Mouse (Mus musculus) midbrain, embryonic 13.5 days (tissue): ENCODE measurements at regions not wholly inside any gene's neighbourhood (a gene's known extent, or its start where the extent isn't known, plus 50 kb on each side); places are given as distances from the start of the nearest gene placed in this dataset.

Source experiments
- ATAC-seq: fragments of 200-750 bp; cut with Nextera tagmentation; 2 replicates; pipeline ENCODE4 v1.8.0; 2017; ENCODE audit warnings: mild to moderate bottlenecking, moderate TSS enrichment, moderate library complexity
- H3K27ac ChIP-seq: fragments of 300-500 bp; sonication (generic); 2 replicates; pipeline ENCODE4 v1.5.1; 2015; ENCODE audit warnings: inconsistent platforms, mild to moderate bottlenecking, moderate library complexity
- H3K27me3 ChIP-seq: fragments of 300-500 bp; sonication (generic); 2 replicates; pipeline ENCODE4 v1.6.1; 2015; ENCODE audit warnings: mild to moderate bottlenecking, inconsistent platforms
- H3K36me3 ChIP-seq: fragments of 300-500 bp; sonication (generic); 2 replicates; pipeline ENCODE4 v1.6.1; 2015; ENCODE audit warnings: mild to moderate bottlenecking, inconsistent platforms
- H3K4me1 ChIP-seq: fragments of 300-500 bp; sonication (generic); replicated peaks from 2 replicates; pipeline ENCODE4 v1.6.1; 2015; ENCODE audit warnings: inconsistent platforms
- H3K4me2 ChIP-seq: fragments of 300-500 bp; sonication (generic); replicated peaks from 2 replicates; pipeline ENCODE4 v1.6.1; 2015; ENCODE audit warnings: moderate library complexity, mild to moderate bottlenecking, inconsistent platforms
- H3K4me3 ChIP-seq: fragments of 300-500 bp; sonication (generic); replicated peaks from 2 replicates; pipeline ENCODE4 v1.5.1; 2015; ENCODE audit warnings: mild to moderate bottlenecking, inconsistent platforms
- H3K9ac ChIP-seq: fragments of 300-500 bp; sonication (generic); replicated peaks from 2 replicates; pipeline ENCODE4 v1.6.1; 2015; ENCODE audit warnings: mild to moderate bottlenecking, inconsistent platforms
- H3K9me3 ChIP-seq: fragments of 300-500 bp; sonication (generic); 2 replicates; pipeline ENCODE4 v1.6.1; 2016; ENCODE audit warnings: mild to moderate bottlenecking, inconsistent platforms
- WGBS: fragments of 180-500 bp; shearing (Covaris S2); methylation state at CpG from one replicate; pipeline ENCODE4 v1.1.7; 2015; 5-methylcytosine and 5-hydroxymethylcytosine counted together

- no peaks in the 10 kb centered on the region for H3K27me3 ChIP-seq
- H3K4me1 ChIP-seq, result no peaks in the 10 kb centered on the region
- 87% methylated on average over 6 of the region's 6 CpGs for WGBS
- no peak overlapping the region for H3K27ac ChIP-seq
- no peak for ATAC-seq
- H3K4me3 ChIP-seq, result no peak overlapping the region
- H3K4me2 ChIP-seq, result no peak overlapping the region
- H3K36me3 ChIP-seq, result no peaks in the 10 kb centered on the region
- H3K9ac ChIP-seq, result no peak overlapping the region
- no peaks in the 10 kb centered on the region for H3K9me3 ChIP-seq
Measured at GRCm38 (mm10) chr3:128723100-128723499, 476.6 kb upstream of the Pitx2 start.

DNA sequence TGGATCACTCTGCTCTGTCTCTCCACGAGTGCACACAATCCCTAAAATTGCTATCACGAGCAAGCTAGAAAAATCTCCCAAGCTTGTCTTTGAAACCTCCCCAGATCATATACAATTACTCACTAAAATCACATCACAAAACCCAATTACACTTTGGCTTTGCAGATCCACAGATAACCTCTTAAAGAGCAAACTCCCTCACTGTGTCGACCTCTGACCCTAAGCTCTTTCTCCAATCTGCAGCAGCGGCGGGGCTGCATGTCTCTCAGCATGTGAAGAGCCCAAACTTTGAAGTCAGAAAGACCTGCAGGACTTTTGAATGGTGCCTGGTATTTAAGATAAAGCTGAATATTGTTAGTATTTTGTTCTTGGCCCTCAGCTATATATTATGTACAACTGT, 479.4 kb upstream of the Pitx2 start:
- no peaks in the 10 kb centered on the region for H3K9me3 ChIP-seq
- no peak overlapping the region for H3K4me3 ChIP-seq
- WGBS, result 10% methylated on average over 5 of the region's 5 CpGs
- H3K27ac ChIP-seq, result no peak overlapping the region
- no peak for ATAC-seq
- H3K36me3 ChIP-seq, result no peaks in the 10 kb centered on the region
- no peak overlapping the region for H3K9ac ChIP-seq
- H3K4me1 ChIP-seq, result no peaks in the 10 kb centered on the region
- H3K4me2 ChIP-seq, result no peak overlapping the region
- H3K27me3 ChIP-seq, result no peaks in the 10 kb centered on the region

DNA sequence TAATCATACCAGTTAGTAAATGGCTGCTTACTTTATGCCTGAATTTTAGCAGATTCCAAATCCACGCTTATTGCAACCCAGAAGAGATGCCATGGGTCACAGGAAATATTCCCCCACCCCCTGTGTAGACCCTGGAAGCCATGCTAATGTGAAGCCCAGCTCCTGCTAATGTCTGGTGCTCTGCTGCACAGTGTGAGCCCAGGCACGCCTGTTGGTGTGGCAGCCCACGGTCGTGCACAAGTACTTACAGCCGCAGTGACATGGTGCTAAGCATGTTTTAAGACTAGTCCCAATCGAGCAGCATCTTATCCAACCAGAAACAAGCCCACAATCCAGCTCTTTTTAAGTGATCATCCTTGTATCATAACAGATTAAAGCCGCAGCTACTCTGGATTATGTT, 480.5 kb upstream of the Pitx2 start:
- Histone ChIP-seq H3K9me3 (no peaks in the 10 kb centered on the region), H3K9ac (no peak overlapping the region), H3K4me2 (no peak overlapping the region), H3K4me3 (no peak overlapping the region), H3K36me3 (no peaks in the 10 kb centered on the region), H3K4me1 (no peaks in the 10 kb centered on the region), H3K27me3 (no peaks in the 10 kb centered on the region), H3K27ac (no peak overlapping the region)
- no peak for ATAC-seq
- WGBS, result 43% methylated on average over 7 of the region's 7 CpGs

GRCm38 (mm10) chr3:128707270-128707669, 492.4 kb upstream of the Pitx2 start:
- Histone ChIP-seq H3K9me3 (no peaks in the 10 kb centered on the region), H3K27ac (no peak overlapping the region), H3K9ac (no peak overlapping the region), H3K4me1 (no peaks in the 10 kb centered on the region), H3K4me3 (no peak overlapping the region), H3K27me3 (no peaks in the 10 kb centered on the region), H3K4me2 (no peak overlapping the region), H3K36me3 (no peaks in the 10 kb centered on the region)
- 46% methylated on average over 3 of the region's 3 CpGs for WGBS
- no peak for ATAC-seq

DNA sequence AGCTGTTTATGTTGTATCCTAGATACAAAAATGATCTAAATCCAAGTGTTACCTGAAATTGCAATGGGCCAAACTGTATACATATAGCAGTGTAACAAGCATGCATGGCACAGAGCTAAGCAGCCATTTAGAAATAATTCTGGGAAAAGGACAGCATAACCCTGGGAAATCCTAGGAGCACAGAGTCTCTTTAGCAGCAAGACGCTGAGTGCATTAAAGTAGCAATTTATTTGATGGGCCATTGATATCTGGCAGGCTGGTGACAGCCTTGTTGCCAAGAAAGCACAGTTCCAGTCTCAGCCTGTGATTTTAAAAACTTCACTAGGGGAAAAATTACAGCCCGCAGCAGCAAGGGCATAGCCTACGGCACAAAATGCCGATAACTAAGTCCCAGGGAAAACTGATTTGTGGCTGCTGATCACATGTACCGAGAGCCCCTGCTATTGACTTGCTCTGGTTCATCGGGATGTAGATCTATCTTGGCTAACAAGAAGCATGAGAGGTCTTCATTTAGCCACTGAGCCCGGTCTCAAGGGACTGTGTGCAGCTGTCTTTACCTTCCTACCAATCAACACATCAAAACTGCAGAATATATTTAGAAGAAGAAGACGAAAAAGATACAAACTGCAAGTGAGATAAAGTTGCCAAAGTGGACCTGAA, 531.1 kb upstream of the Pitx2 start:
- 0 out of 2 replicates have a peak, but pooled peaks cover 4% of the 10 kb centered on the region for H3K4me1 ChIP-seq
- no peaks in the 10 kb centered on the region for H3K27me3 ChIP-seq
- H3K36me3 ChIP-seq, result no peaks in the 10 kb centered on the region
- peak; percentile 43; the same call in 1 of the 2 replicates for ATAC-seq
- 63% methylated on average over 8 of the region's 8 CpGs for WGBS
- H3K4me2 ChIP-seq, result no peak overlapping the region
- H3K4me3 ChIP-seq, result no peak overlapping the region
- no peaks in the 10 kb centered on the region for H3K9me3 ChIP-seq
- no peak overlapping the region for H3K9ac ChIP-seq
- H3K27ac ChIP-seq, result no peak overlapping the region

DNA sequence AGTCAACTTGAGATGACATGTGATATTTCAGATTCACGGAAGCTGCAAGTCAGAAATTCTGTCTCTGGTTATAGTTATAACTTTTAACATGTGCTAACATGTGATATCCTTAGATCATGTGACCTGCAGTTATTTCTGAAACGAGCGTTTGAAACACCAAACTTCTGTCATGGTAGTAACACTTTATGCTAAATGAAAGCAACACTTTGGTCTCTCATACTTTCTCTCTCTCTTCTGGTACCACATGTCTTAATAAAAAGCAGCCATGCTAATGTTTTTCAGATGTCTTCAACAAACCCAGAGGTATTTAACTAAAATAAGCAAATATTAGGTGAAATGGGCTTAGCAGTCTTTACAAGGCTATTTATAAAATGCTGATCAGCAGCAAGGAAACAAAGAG, 534.5 kb upstream of the Pitx2 start:
- ATAC-seq, result no peak
- H3K4me2 ChIP-seq, result no peak overlapping the region
- H3K27ac ChIP-seq, result no peak overlapping the region
- 0 out of 2 replicates have a peak, but pooled peaks cover 4% of the 10 kb centered on the region for H3K4me1 ChIP-seq
- WGBS, result 88% methylated on average over 3 of the region's 3 CpGs
- H3K9ac ChIP-seq, result no peak overlapping the region
- H3K9me3 ChIP-seq, result no peaks in the 10 kb centered on the region
- no peaks in the 10 kb centered on the region for H3K27me3 ChIP-seq
- no peak overlapping the region for H3K4me3 ChIP-seq
- no peaks in the 10 kb centered on the region for H3K36me3 ChIP-seq

DNA sequence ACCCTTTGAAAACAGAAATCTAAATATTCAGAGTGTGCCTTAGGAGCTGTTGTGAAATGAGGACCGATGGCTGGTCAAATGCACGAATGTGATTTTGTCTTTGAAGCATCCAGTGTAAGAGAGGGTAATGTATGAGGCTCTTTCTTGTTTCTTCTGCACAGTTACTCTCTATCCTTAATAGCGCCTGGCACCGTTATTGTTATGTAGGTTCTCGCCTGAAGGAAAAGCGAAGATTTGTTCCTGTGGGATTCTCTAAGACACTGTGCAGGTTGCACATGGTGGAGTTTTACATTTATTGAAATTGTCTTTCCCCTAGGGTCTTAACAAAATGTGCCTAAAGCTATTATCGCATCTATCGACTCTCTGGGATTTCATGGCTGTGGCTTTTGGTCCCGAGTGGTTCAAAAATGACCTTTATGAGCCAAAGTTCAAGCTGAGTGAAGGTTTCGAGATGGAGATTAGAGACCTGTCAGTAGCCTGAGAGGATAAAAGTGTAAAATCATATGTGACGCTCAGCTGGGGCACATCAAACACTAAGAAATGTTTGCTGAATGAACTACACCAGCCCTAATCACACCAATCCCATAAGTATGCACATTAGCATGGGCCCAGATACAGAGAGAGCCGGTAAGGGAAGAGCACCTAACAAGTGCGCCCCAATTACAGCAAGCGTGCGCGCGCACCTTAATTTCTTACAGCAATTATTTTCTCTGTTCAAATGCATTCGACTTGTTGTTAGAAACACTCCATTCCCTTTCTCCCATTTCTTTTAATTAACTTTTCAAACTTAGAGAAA, 562.5 kb upstream of the Pitx2 start:
- 0 out of 2 replicates have a peak overlapping the region, but pooled peaks have one; percentile 14 for H3K27ac ChIP-seq
- peak; percentile 77 for ATAC-seq
- H3K4me2 ChIP-seq, result no peak overlapping the region
- no peak overlapping the region for H3K4me3 ChIP-seq
- H3K4me1 ChIP-seq, result peaks cover 12% of the 10 kb centered on the region
- H3K9me3 ChIP-seq, result no peaks in the 10 kb centered on the region
- H3K36me3 ChIP-seq, result no peaks in the 10 kb centered on the region
- 67% methylated on average over 18 of the region's 18 CpGs for WGBS
- no peak overlapping the region for H3K9ac ChIP-seq
- no peaks in the 10 kb centered on the region for H3K27me3 ChIP-seq

GRCm38 (mm10) chr3:128627696-128628095, 572.0 kb upstream of the Pitx2 start:
- Histone ChIP-seq H3K27me3 (no peaks in the 10 kb centered on the region), H3K27ac (no peak overlapping the region), H3K36me3 (no peaks in the 10 kb centered on the region), H3K9me3 (no peaks in the 10 kb centered on the region), H3K4me2 (no peak overlapping the region), H3K9ac (no peak overlapping the region), H3K4me1 (no peaks in the 10 kb centered on the region), H3K4me3 (no peak overlapping the region)
- 60% methylated on average over 1 of the region's 1 CpGs for WGBS
- no peak for ATAC-seq

- Histone ChIP-seq H3K27ac (no peak overlapping the region), H3K4me1 (peaks cover 5% of the 10 kb centered on the region; the same call in 1 of the 2 replicates), H3K27me3 (no peaks in the 10 kb centered on the region), H3K9me3 (no peaks in the 10 kb centered on the region), H3K36me3 (no peaks in the 10 kb centered on the region), H3K4me3 (no peak overlapping the region), H3K9ac (no peak overlapping the region), H3K4me2 (no peak overlapping the region)
- no peak for ATAC-seq
- 88% methylated on average over 6 of the region's 6 CpGs for WGBS
Measured at GRCm38 (mm10) chr3:128616675-128617074, 583.0 kb upstream of the Pitx2 start.

- 69% methylated on average over 9 of the region's 9 CpGs for WGBS
- ATAC-seq, result no peak
- H3K9ac ChIP-seq, result no peak overlapping the region
- no peaks in the 10 kb centered on the region for H3K27me3 ChIP-seq
- H3K4me1 ChIP-seq, result peaks cover 5% of the 10 kb centered on the region; the same call in 1 of the 2 replicates
- no peak overlapping the region for H3K4me3 ChIP-seq
- no peaks in the 10 kb centered on the region for H3K9me3 ChIP-seq
- H3K4me2 ChIP-seq, result no peak overlapping the region
- H3K27ac ChIP-seq, result no peak overlapping the region
- no peaks in the 10 kb centered on the region for H3K36me3 ChIP-seq
Measured at GRCm38 (mm10) chr3:128613657-128614056, 586.0 kb upstream of the Pitx2 start.

DNA sequence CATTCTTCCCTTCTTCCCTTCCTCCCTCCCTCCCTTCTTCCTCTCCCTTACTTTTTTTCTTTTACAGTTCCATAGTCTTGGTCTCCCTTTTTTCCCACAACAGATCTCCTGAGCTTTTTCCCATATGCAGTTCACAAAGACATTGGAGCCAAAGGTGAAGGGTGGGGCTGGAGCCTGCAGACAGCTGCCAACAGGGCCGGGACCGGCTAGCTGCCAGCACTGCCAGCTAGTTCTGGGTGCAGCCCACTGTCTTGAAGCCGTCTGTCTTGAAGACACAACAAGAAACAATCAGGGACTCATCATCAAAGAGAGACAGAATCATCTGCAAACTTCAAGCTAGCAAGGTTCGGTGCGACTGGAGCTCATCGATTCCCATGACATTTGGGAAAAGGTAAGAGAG, 588.9 kb upstream of the Pitx2 start:
- Histone ChIP-seq H3K4me3 (no peak overlapping the region), H3K9me3 (no peaks in the 10 kb centered on the region), H3K9ac (no peak overlapping the region), H3K36me3 (no peaks in the 10 kb centered on the region), H3K27ac (no peak overlapping the region), H3K4me1 (peaks cover 5% of the 10 kb centered on the region; the same call in 1 of the 2 replicates), H3K4me2 (no peak overlapping the region), H3K27me3 (no peaks in the 10 kb centered on the region)
- ATAC-seq, result no peak
- WGBS, result 80% methylated on average over 6 of the region's 6 CpGs

GRCm38 (mm10) chr3:128608694-128609093, 591.0 kb upstream of the Pitx2 start:
- H3K27me3 ChIP-seq, result no peaks in the 10 kb centered on the region
- no peaks in the 10 kb centered on the region for H3K9me3 ChIP-seq
- ATAC-seq, result no peak
- WGBS, result 87% methylated on average over 3 of the region's 3 CpGs
- H3K36me3 ChIP-seq, result no peaks in the 10 kb centered on the region
- no peak overlapping the region for H3K9ac ChIP-seq
- H3K4me3 ChIP-seq, result no peak overlapping the region
- no peak overlapping the region for H3K27ac ChIP-seq
- H3K4me2 ChIP-seq, result no peak overlapping the region
- H3K4me1 ChIP-seq, result peaks cover 3% of the 10 kb centered on the region; the same call in 1 of the 2 replicates
